ENCODE assay signal across 32 mouse cellular contexts in the genomic region with DNA sequence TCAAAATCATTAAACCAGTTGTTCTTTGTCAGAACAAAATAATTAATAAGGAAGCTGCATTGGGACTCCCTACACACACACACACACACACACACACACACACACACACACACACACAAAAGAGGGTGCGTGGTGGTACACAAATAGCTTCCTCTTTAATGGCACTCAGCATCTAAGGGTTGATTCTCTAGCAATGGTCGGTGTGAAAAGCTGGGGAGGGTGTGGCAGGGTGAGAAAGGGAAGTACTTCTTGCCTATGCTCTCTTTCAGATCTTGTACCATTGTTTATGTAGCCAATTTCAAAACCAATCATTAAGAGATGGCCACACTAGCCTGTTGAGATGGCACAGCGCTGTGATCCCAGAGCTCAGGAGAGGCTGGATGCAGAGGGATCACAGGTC. TPM values are rescaled to one million over a fixed set of nuclear protein-coding genes. Genes with fewer than 3 reads are reported as not detected.
DNase-seq lines count a peak whose midpoint lies in the region; ATAC-seq and TF ChIP-seq lines count a peak whose summit lies in the region.
"Had no signal": no experiment of that assay in that cellular context is flagged by ENCODE, and none has a peak within 500 bp of the region (broad histone marks: within the 10 kb centered on the region; RNA-seq: fewer than 3 reads in every experiment).

No protein-coding gene starts in this region.

- peak; percentile 88 for ATAC-seq in megakaryocyte progenitor cell, adult 5-6 weeks (replicated peaks; ENCODE audit: poor library complexity)
- ATAC-seq: CD4-positive, CD25-positive, alpha-beta regulatory T cell, adult 4 months; hindbrain, postnatal 0 days; intestine, embryonic 15.5 days; liver, embryonic 12.5 days; liver, postnatal 0 days; midbrain, embryonic 16.5 days had no signal

- no peak for TF ChIP-seq CTCF in bone marrow macrophage, adult 2 months (IDR thresholded peaks at IDR 0.05; ENCODE audit: low read depth, low read length)

- 93% methylated on average over 3 of the region's 3 CpGs for WGBS in midbrain, embryonic 10.5 days

- no peak for TF ChIP-seq POLR2A in bone marrow macrophage, adult 2 months (IDR thresholded peaks at IDR 0.05; ENCODE audit: borderline replicate concordance, low read depth, low read length)

- peak; percentile 28 for DNase-seq in lung, postnatal 36 days
- DNase-seq in lung, postnatal 14 days = no peak
- DNase-seq in midbrain, embryonic 10.5 days (ENCODE audit: low spot score) = no peak
- DNase-seq in gastrocnemius, postnatal 4 days (ENCODE audit: low spot score in 2 of 2) = no peak
- no peak for DNase-seq in adrenal gland, postnatal 14 days
- DNase-seq: adrenal gland, adult 8-10 months; cerebellum, adult 2 months; cerebellum, postnatal 14 days; gastrocnemius, postnatal 14 days; heart, adult 2 months; kidney, adult 2 months; kidney, postnatal 10 days; layer of hippocampus, postnatal 36 days; left cerebral cortex, postnatal 4 days; liver, postnatal 0 days; right cerebral cortex, postnatal 4 days had no signal

- H3K36me3 ChIP-seq in midbrain, embryonic 10.5 days = peaks cover 20% of the 10 kb centered on the region
- H3K36me3 ChIP-seq: embryonic facial prominence, embryonic 15.5 days; forebrain, embryonic 12.5 days; heart, embryonic 15.5 days; intestine, embryonic 15.5 days; liver, embryonic 12.5 days; neural tube, embryonic 12.5 days; stomach, embryonic 15.5 days had no signal

- H3K27ac ChIP-seq in bone marrow macrophage, adult 2 months (ENCODE audit: insufficient read depth, low read depth, low read length) = peak overlapping the region; percentile 61
- no peak overlapping the region for H3K27ac ChIP-seq in midbrain, embryonic 10.5 days (replicated peaks)
- H3K27ac ChIP-seq: embryonic facial prominence, embryonic 10.5 days; embryonic facial prominence, embryonic 15.5 days; forebrain, embryonic 12.5 days; heart, adult 2 months; heart, embryonic 15.5 days; hindbrain, embryonic 12.5 days; hindbrain, postnatal 0 days; intestine, embryonic 15.5 days; liver, embryonic 12.5 days; macrophage; neural tube, embryonic 12.5 days; stomach, embryonic 15.5 days had no signal

- peaks cover 72% of the 10 kb centered on the region for H3K4me1 ChIP-seq in bone marrow macrophage, adult 2 months (ENCODE audit: control insufficient read depth, insufficient read depth, low read length)
- H3K4me1 ChIP-seq in midbrain, embryonic 10.5 days = peaks cover 32% of the 10 kb centered on the region

- no peak overlapping the region for H3K4me3 ChIP-seq in bone marrow macrophage, adult 2 months (ENCODE audit: insufficient read depth, low read length)
- H3K4me3 ChIP-seq in midbrain, embryonic 10.5 days = no peak overlapping the region
- H3K4me3 ChIP-seq: embryonic facial prominence, embryonic 10.5 days; embryonic facial prominence, embryonic 15.5 days; forebrain, embryonic 12.5 days; heart, adult 2 months; heart, embryonic 15.5 days; hindbrain, embryonic 12.5 days; intestine, embryonic 15.5 days; liver, embryonic 12.5 days; myocyte; neural tube, embryonic 12.5 days; stomach, embryonic 15.5 days had no signal

- no peaks in the 10 kb centered on the region for H3K9me3 ChIP-seq in midbrain, embryonic 10.5 days (replicated peaks)
- H3K9me3 ChIP-seq: embryonic facial prominence, embryonic 10.5 days; embryonic facial prominence, embryonic 15.5 days; forebrain, embryonic 12.5 days; heart, embryonic 15.5 days; hindbrain, embryonic 12.5 days; intestine, embryonic 15.5 days; liver, embryonic 12.5 days; neural tube, embryonic 12.5 days; stomach, embryonic 15.5 days had no signal

- no peaks in the 10 kb centered on the region for H3K27me3 ChIP-seq in midbrain, embryonic 10.5 days (ENCODE audit: low read depth, poor library complexity, severe bottlenecking)
- H3K27me3 ChIP-seq: embryonic facial prominence, embryonic 15.5 days; forebrain, embryonic 12.5 days; heart, embryonic 15.5 days; hindbrain, embryonic 12.5 days; intestine, embryonic 15.5 days; neural tube, embryonic 12.5 days; stomach, embryonic 15.5 days had no signal

RNA-seq across cellular contexts. Expression of gene Ldlrad3, which starts 23.1 kb away (rescaled TPM):
- polyA plus RNA-seq in bone marrow macrophage, adult 2 months (2012; ENCODE audit: insufficient read depth, insufficient read length, missing spikeins) = 33.5 and 35.9 TPM in 2 replicates
- total RNA-seq in megakaryocyte progenitor cell, adult 5-6 weeks (2015) = 26.4 and 27.0 TPM in 2 replicates
- total RNA-seq in megakaryocyte progenitor cell, adult 5-6 weeks (2017) = 20.7 and 21.0 TPM in 2 replicates
- 55.8 and 64.8 TPM in 2 replicates for polyA plus RNA-seq in midbrain, embryonic 10.5 days (2016; fragmentation: Nextera tagmentation; extraction: Ambion mirVana)
- 10 to 100 TPM; 26.3 to 27.1 TPM for total RNA-seq in gastrocnemius, postnatal 4 days (2021)
- total RNA-seq in adrenal gland, postnatal 14 days (2021) = 10.8 and 11.7 TPM in 2 replicates
